Mouse (Mus musculus): ENCODE measurements around the gene Gm45140.

GRCm38 (mm10) chr6:87875562-87875961, 40.0 kb upstream of the Gm45140 start:
- no peak for TF ChIP-seq EP300 (IDR thresholded peaks at IDR 0.05; ENCODE audit: low read length)
- no peak for TF ChIP-seq CTCF (conservative IDR thresholded peaks at IDR 0.05 in 1 of 2, IDR thresholded peaks at IDR 0.05 in 1 of 2; ENCODE audit: low read depth in 2 of 2, low read length in 2 of 2)
- TF ChIP-seq USF2 (conservative IDR thresholded peaks at IDR 0.05; ENCODE audit: low read depth, low read length) = no peak
- no peak for TF ChIP-seq POLR2A (IDR thresholded peaks at IDR 0.05; ENCODE audit: low read depth, low read length)
- TF ChIP-seq POLR2AphosphoS2 (IDR thresholded peaks at IDR 0.05; ENCODE audit: low read depth, low read length) = no peak

Measured in CH12.LX (cell line).